Mouse (Mus musculus) megakaryocyte-erythroid progenitor cell, adult 5 weeks (primary cell): ENCODE results near the gene Nhlh2. TPM values are rescaled to one million over a fixed set of nuclear protein-coding genes. Genes with fewer than 3 reads are reported as not detected.

Experiments used
- polyA plus RNA-seq: library from polyadenylated mRNA; stranded (reverse); fragments of >175 nt; gene quantifications from 2 replicates; pipeline ENCODE4 v1.2.3, GENCODE M21; 2012

Gene Nhlh2
- not detected in 2 replicates for polyA plus RNA-seq

DNA sequence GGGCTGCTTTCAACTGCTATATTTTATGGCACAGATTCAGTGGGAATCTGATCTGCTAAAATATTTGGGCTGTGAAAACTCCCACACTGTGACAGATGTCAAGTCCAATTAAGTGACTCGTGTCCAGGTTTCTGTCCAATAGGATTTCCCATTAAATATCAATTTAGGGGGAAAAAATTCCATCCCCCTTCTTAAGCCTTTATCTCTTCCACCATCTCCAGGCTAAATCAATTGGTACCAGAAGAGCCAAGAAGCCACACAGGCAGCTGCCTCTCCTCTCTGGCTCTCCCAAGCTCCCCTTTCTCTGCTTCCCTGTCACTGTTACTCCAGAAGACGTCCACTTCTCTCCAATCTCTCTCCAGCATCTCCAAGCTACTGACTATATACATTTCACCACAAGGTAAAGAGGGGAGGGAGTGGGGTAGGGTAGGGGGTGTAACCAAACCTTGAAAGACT lies at the start of gene Nhlh2:
Gene Nhlh2, plus strand, starts transcription at position 151 of the 456 bp plus-strand sequence.

Other genes starting within 250 kb of the Nhlh2 start
- gene Mab21l3, start 161.1 kb upstream of the Nhlh2 start, polyA plus RNA-seq = not detected in 2 replicates
- 5.9 and 6.7 TPM in 2 replicates for gene Slc22a15, start 85.6 kb upstream of the Nhlh2 start, polyA plus RNA-seq
- gene Casq2, start 76.3 kb downstream of the Nhlh2 start, polyA plus RNA-seq = not detected in 2 replicates
- 1.6 and 2.1 TPM in 2 replicates for gene Vangl1, start 194.6 kb downstream of the Nhlh2 start, polyA plus RNA-seq